Mouse (Mus musculus): ENCODE measurements around the gene Larp4b. TPM values are rescaled to one million over a fixed set of nuclear protein-coding genes. Genes with fewer than 3 reads are reported as not detected.

The Larp4b gene
- polyA plus RNA-seq, 1 experiment from 2014 or later = 42.4 TPM

GRCm38 (mm10) chr13:9192797-9193330, 99.2 kb downstream of the Larp4b start:
- Histone ChIP-seq H3K9ac (replicated peaks; ENCODE audit: low read depth, low read length) (no peak overlapping the region), H3K36me3 (ENCODE audit: control insufficient read depth, insufficient read depth) (no peaks in the 10 kb centered on the region), H3K4me3 (replicated peaks; ENCODE audit: low read length) (no peak overlapping the region), H3K4me1 (replicated peaks; ENCODE audit: control insufficient read depth, insufficient read depth, low read length) (peaks cover 3% of the 10 kb centered on the region; the same call in 1 of the 2 replicates), H3K4me2 (ENCODE audit: low read length) (no peak overlapping the region), H3K27ac (ENCODE audit: low read length) (no peak overlapping the region), H3K9me3 (ENCODE audit: control insufficient read depth, low read length) (no peaks in the 10 kb centered on the region), H3K27me3 (replicated peaks; ENCODE audit: control insufficient read depth, insufficient read depth, low read length) (no peaks in the 10 kb centered on the region)
- ATAC-seq = no peak
- whole genome bisulfite sequencing = 28% methylated on average over 9 of the region's 9 CpGs

GRCm38 (mm10) chr13:9194656-9195055, 101.0 kb downstream of the Larp4b start:
- Histone ChIP-seq H3K4me2 (ENCODE audit: low read length) (no peak overlapping the region), H3K9me3 (ENCODE audit: control insufficient read depth, low read length) (no peaks in the 10 kb centered on the region), H3K9ac (replicated peaks; ENCODE audit: low read depth, low read length) (no peak overlapping the region), H3K4me1 (replicated peaks; ENCODE audit: control insufficient read depth, insufficient read depth, low read length) (peaks cover 10% of the 10 kb centered on the region), H3K27me3 (replicated peaks; ENCODE audit: control insufficient read depth, insufficient read depth, low read length) (no peaks in the 10 kb centered on the region), H3K27ac (ENCODE audit: low read length) (no peak overlapping the region), H3K4me3 (replicated peaks; ENCODE audit: low read length) (no peak overlapping the region), H3K36me3 (ENCODE audit: control insufficient read depth, insufficient read depth) (no peaks in the 10 kb centered on the region)
- no peak for ATAC-seq
- 82% methylated on average over 4 of the region's 4 CpGs for WGBS

- H3K4me2 ChIP-seq (ENCODE audit: low read length) = no peak overlapping the region
- ATAC-seq = no peak
- H3K9me3 ChIP-seq (ENCODE audit: control insufficient read depth, low read length) = no peaks in the 10 kb centered on the region
- no peaks in the 10 kb centered on the region for H3K36me3 ChIP-seq (ENCODE audit: control insufficient read depth, insufficient read depth)
- 68% methylated on average over 4 of the region's 4 CpGs for WGBS
- no peak overlapping the region for H3K27ac ChIP-seq (ENCODE audit: low read length)
- H3K4me3 ChIP-seq (replicated peaks; ENCODE audit: low read length) = no peak overlapping the region
- H3K4me1 ChIP-seq (replicated peaks; ENCODE audit: control insufficient read depth, insufficient read depth, low read length) = peaks cover 10% of the 10 kb centered on the region
- no peaks in the 10 kb centered on the region for H3K27me3 ChIP-seq (replicated peaks; ENCODE audit: control insufficient read depth, insufficient read depth, low read length)
- H3K9ac ChIP-seq (replicated peaks; ENCODE audit: low read depth, low read length) = no peak overlapping the region
Measured at GRCm38 (mm10) chr13:9195565-9195964, 101.9 kb downstream of the Larp4b start.

DNA sequence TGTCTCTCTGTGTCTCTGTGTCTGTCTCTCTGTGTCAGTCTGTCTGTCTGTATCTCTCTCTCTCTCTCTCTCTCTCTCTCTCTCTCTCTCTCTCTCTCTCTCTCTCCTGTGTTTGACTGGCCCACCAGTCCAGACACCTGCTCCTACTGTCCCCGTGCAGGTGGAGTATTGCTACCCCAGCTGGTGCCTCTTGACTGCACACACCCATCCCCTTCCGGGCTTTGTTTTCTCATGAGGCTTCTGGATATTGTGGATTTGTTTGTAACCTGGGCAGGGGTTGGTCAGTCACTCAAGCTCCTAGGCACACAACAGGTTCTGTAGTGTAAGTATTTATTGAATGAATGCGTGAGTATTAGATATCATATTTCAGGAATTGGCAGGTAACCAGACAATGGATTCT, 104.4 kb downstream of the Larp4b start:
- Histone ChIP-seq H3K9ac (replicated peaks; ENCODE audit: low read depth, low read length) (no peak overlapping the region), H3K4me3 (replicated peaks; ENCODE audit: low read length) (no peak overlapping the region), H3K27ac (ENCODE audit: low read length) (no peak overlapping the region), H3K4me1 (replicated peaks; ENCODE audit: control insufficient read depth, insufficient read depth, low read length) (peaks cover 10% of the 10 kb centered on the region), H3K9me3 (ENCODE audit: control insufficient read depth, low read length) (no peaks in the 10 kb centered on the region), H3K4me2 (ENCODE audit: low read length) (no peak overlapping the region), H3K27me3 (replicated peaks; ENCODE audit: control insufficient read depth, insufficient read depth, low read length) (no peaks in the 10 kb centered on the region), H3K36me3 (ENCODE audit: control insufficient read depth, insufficient read depth) (no peaks in the 10 kb centered on the region)
- WGBS = 68% methylated on average over 3 of the region's 3 CpGs
- ATAC-seq = no peak

DNA sequence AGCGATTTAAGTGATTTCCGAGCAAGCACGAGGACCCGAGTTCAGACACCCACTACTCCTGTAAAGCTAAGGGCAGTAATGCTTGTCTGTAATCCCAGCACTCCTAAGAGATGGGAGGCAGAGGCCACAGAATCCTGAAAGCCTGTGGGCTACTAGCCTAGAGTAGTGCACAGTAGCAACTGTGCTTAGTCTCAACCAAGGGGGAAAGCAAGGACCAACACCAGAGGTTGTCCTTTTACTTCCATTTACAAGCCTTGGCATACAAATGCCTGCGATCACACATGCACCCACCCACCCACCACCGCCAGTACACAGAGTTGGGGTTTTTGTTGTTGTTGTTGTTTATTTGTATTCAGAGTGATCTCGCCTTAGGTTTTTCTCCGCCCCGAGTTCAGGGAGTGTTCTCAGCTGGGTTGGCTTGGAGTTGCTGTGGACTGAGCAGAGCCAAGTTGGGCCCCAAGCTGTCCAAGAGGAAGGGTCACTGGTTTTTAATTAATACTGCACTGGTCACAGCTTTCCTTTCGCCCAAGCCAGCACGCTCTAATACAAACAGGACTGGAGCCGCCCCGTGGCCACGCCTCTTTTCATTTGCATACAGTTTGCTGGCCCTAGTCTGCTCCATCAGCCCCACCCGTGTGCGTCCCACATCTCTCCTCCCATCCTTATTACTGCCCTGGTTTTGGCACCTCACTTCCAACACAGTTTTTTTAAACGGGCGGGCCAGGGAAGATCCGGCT, 105.2 kb downstream of the Larp4b start:
- Histone ChIP-seq H3K4me3 (replicated peaks; ENCODE audit: low read length) (peak overlapping the region; percentile 19; the same call in 1 of the 2 replicates), H3K9me3 (ENCODE audit: control insufficient read depth, low read length) (no peaks in the 10 kb centered on the region), H3K4me2 (ENCODE audit: low read length) (peak overlapping the region; percentile 43), H3K27me3 (replicated peaks; ENCODE audit: control insufficient read depth, insufficient read depth, low read length) (no peaks in the 10 kb centered on the region), H3K36me3 (ENCODE audit: control insufficient read depth, insufficient read depth) (no peaks in the 10 kb centered on the region), H3K9ac (replicated peaks; ENCODE audit: low read depth, low read length) (no peak overlapping the region), H3K4me1 (replicated peaks; ENCODE audit: control insufficient read depth, insufficient read depth, low read length) (peaks cover 10% of the 10 kb centered on the region), H3K27ac (ENCODE audit: low read length) (no peak overlapping the region)
- WGBS = 36% methylated on average over 19 of the region's 19 CpGs
- ATAC-seq = peak; percentile 92

DNA sequence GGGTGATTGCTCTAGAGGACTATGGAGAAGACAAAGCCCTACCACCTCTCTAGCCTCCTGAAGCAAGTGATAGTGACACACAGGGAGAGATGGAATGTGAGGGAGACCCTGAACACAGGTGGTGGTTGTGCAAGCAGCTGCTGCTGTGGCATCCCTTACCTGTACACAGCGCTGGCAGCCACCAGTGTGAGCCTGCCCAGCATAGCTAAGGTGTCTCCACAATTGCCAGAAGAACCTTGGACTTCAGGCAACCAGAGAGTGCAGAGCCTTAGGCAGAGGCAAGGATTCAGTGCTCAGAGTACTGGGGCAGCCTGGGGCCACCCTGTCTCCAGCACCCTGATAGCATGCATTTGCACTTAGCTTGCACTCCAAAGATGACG, 105.8 kb downstream of the Larp4b start:
- peak; percentile 39 for ATAC-seq
- H3K4me2 ChIP-seq (ENCODE audit: low read length) = peak overlapping the region; percentile 43; the same call in 1 of the 2 replicates
- no peaks in the 10 kb centered on the region for H3K27me3 ChIP-seq (replicated peaks; ENCODE audit: control insufficient read depth, insufficient read depth, low read length)
- no peak overlapping the region for H3K9ac ChIP-seq (replicated peaks; ENCODE audit: low read depth, low read length)
- H3K4me3 ChIP-seq (replicated peaks; ENCODE audit: low read length) = no peak overlapping the region
- H3K4me1 ChIP-seq (replicated peaks; ENCODE audit: control insufficient read depth, insufficient read depth, low read length) = peaks cover 10% of the 10 kb centered on the region
- no peaks in the 10 kb centered on the region for H3K9me3 ChIP-seq (ENCODE audit: control insufficient read depth, low read length)
- no peaks in the 10 kb centered on the region for H3K36me3 ChIP-seq (ENCODE audit: control insufficient read depth, insufficient read depth)
- 41% methylated on average over 2 of the region's 2 CpGs for WGBS
- no peak overlapping the region for H3K27ac ChIP-seq (ENCODE audit: low read length)

DNA sequence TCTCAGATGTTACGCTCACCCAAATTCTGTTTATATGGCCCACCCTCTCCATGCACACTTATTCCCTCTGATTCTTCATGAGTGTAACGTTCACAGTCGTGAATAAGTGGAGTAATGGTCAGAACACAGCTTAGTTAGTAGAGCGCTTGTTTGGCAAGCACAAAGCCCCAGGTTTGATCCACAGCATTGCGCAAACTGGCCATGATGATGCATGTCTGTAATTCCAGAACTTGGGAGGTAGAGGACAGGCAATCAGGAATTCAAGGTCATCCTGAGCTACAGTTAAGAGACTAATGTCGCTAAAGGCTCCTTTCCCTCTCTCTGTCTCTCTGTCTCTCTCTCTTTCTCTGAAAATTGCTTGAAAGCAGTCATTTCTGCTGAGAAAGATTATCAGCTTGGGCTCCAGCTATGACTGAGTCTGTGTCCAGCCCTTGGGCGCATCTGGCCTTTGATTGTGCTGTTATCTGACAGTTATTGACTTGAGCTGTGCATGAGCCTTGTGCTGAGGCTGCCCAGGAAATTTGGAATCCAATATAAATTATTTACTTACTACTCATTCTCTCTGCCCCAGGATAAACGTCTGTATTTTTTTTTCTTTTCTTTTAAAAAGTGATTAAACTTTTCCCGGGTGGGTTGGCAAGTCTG, 129.2 kb downstream of the Larp4b start:
- H3K27me3 ChIP-seq (replicated peaks; ENCODE audit: control insufficient read depth, insufficient read depth, low read length) = no peaks in the 10 kb centered on the region
- H3K4me3 ChIP-seq (replicated peaks; ENCODE audit: low read length) = no peak overlapping the region
- whole genome bisulfite sequencing = 83% methylated on average over 9 of the region's 9 CpGs
- ATAC-seq = no peak
- no peak overlapping the region for H3K27ac ChIP-seq (ENCODE audit: low read length)
- no peak overlapping the region for H3K4me2 ChIP-seq (ENCODE audit: low read length)
- no peaks in the 10 kb centered on the region for H3K36me3 ChIP-seq (ENCODE audit: control insufficient read depth, insufficient read depth)
- no peaks in the 10 kb centered on the region for H3K9me3 ChIP-seq (ENCODE audit: control insufficient read depth, low read length)
- no peaks in the 10 kb centered on the region for H3K4me1 ChIP-seq (replicated peaks; ENCODE audit: control insufficient read depth, insufficient read depth, low read length)
- H3K9ac ChIP-seq (replicated peaks; ENCODE audit: low read depth, low read length) = no peak overlapping the region

Other genes with a start within 250 kb of the Larp4b start
- 48.8 and 51.0 TPM in 2 replicates for gene Wdr37, start 222.0 kb upstream of the Larp4b start, polyA plus RNA-seq (2015; fragmentation: Nextera tagmentation; extraction: Ambion mirVana)
- gene Idi1, start 208.4 kb upstream of the Larp4b start, polyA plus RNA-seq (2015; fragmentation: Nextera tagmentation; extraction: Ambion mirVana) = 99.8 and 101 TPM in 2 replicates
- gene Gm9745, start 145.7 kb upstream of the Larp4b start, polyA plus RNA-seq (2015; fragmentation: Nextera tagmentation; extraction: Ambion mirVana) = not detected in 2 replicates
- gene Idi2, start 141.0 kb upstream of the Larp4b start, polyA plus RNA-seq (2015; fragmentation: Nextera tagmentation; extraction: Ambion mirVana) = not detected in 2 replicates
- gene Gtpbp4, start 97.8 kb upstream of the Larp4b start, polyA plus RNA-seq (2015; fragmentation: Nextera tagmentation; extraction: Ambion mirVana) = 75.4 and 78.4 TPM in 2 replicates
- 12.3 and 12.8 TPM in 2 replicates for gene Dip2c, start 182.6 kb downstream of the Larp4b start, polyA plus RNA-seq (2015; fragmentation: Nextera tagmentation; extraction: Ambion mirVana)